Mouse (Mus musculus): ENCODE data around the gene Celf2. TPM values are rescaled to one million over a fixed set of nuclear protein-coding genes. Genes with fewer than 3 reads are reported as not detected.

The Celf2 gene
- polyA plus RNA-seq, 1 experiment, result 40.8 TPM

DNA sequence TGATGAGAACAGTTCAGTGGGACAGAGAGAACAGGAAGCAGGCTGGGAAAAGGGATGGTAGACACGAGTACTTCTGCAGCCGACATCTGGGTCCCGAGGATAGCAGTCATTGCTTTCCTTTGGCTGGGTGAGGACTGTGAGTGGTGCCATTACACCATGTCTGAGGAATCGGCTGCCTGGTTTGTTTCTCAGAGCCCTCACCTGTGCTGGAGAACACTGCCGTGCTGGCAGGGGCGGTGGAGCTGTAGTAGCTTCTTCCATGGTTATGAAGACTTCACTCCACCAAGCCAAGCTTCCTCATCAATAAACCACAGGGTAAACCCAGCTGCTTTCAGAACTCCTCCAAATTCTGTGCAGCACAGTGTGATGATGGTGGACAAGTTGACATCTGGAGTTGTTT is 860.5 kb downstream of the Celf2 start:
- H3K27ac ChIP-seq (ENCODE audit: insufficient read depth, low read length), result no peak overlapping the region
- H3K4me1 ChIP-seq (ENCODE audit: control insufficient read depth, insufficient read depth, insufficient read length), result no peaks in the 10 kb centered on the region
- WGBS, result 84% methylated on average over 6 of the region's 6 CpGs
- H3K36me3 ChIP-seq (ENCODE audit: control insufficient read depth, insufficient read depth, low read length), result 0 out of 2 replicates have a peak, but pooled peaks cover 1% of the 10 kb centered on the region
- no peaks in the 10 kb centered on the region for H3K27me3 ChIP-seq (ENCODE audit: control insufficient read depth, insufficient read depth, low read length)
- no peak for DNase-seq (ENCODE audit: low read depth in 1 of 2, low spot score in 2 of 2)
- TF ChIP-seq CTCF (IDR thresholded peaks at IDR 0.05; ENCODE audit: extremely low read depth, insufficient read depth, insufficient read length, insufficient replicate concordance) (no peak), POLR2A (IDR thresholded peaks at IDR 0.05; ENCODE audit: low read depth, low read length) (no peak)
- H3K4me3 ChIP-seq (ENCODE audit: extremely low read depth, insufficient read depth, insufficient read length), result no peak overlapping the region

DNA sequence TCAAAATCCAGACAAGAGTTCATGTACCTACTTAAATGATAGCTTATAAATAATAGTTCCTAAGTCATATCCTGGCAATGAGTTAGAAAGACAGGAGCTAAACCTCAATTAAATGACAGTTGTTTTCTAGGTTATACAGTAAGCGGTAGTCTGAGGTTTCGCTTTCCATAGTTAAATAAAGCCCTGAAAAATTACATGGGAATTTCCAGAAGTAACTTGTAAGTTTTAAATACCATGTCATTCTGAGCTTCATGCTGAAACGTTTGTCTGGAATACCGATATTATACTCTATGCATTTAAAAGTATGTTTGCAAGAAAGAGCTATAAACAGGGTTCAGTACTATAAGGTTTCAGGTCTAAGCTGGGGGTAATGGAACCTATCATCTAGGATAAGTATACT is 862.3 kb downstream of the Celf2 start:
- Histone ChIP-seq H3K4me1 (ENCODE audit: control insufficient read depth, insufficient read depth, insufficient read length) (peaks cover 1% of the 10 kb centered on the region; the same call in 1 of the 2 replicates), H3K27ac (ENCODE audit: insufficient read depth, low read length) (no peak overlapping the region), H3K36me3 (ENCODE audit: control insufficient read depth, insufficient read depth, low read length) (0 out of 2 replicates have a peak, but pooled peaks cover 1% of the 10 kb centered on the region), H3K27me3 (ENCODE audit: control insufficient read depth, insufficient read depth, low read length) (no peaks in the 10 kb centered on the region), H3K4me3 (ENCODE audit: extremely low read depth, insufficient read depth, insufficient read length) (no peak overlapping the region)
- DNase-seq (ENCODE audit: low read depth in 1 of 2, low spot score in 2 of 2), result no peak
- TF ChIP-seq POLR2A (IDR thresholded peaks at IDR 0.05; ENCODE audit: low read depth, low read length) (no peak), CTCF (IDR thresholded peaks at IDR 0.05; ENCODE audit: extremely low read depth, insufficient read depth, insufficient read length, insufficient replicate concordance) (no peak)
- 78% methylated on average over 4 of the region's 4 CpGs for WGBS

DNA sequence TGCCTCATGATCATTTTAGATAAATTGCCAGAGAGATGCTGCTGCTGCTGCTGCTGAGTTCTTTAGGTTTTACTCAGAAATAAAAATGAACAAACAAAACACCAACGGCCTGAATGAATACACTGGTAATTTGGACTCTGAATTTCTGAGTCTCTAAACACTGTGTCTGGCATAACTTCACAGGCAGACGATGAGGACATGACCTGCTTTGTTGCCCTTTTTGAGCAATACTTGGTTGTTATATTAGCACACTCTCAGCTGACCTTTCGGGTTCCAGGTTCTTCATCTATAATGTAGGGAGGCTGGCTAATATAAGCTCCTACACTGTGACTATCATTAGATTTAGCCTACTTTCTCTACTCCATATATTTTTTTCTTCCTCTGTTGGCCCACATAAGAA is 863.0 kb downstream of the Celf2 start:
- DNase-seq (ENCODE audit: low read depth in 1 of 2, low spot score in 2 of 2), result no peak
- 84% methylated on average over 3 of the region's 3 CpGs for WGBS
- H3K4me1 ChIP-seq (ENCODE audit: control insufficient read depth, insufficient read depth, insufficient read length), result peaks cover 4% of the 10 kb centered on the region; the same call in 1 of the 2 replicates

DNA sequence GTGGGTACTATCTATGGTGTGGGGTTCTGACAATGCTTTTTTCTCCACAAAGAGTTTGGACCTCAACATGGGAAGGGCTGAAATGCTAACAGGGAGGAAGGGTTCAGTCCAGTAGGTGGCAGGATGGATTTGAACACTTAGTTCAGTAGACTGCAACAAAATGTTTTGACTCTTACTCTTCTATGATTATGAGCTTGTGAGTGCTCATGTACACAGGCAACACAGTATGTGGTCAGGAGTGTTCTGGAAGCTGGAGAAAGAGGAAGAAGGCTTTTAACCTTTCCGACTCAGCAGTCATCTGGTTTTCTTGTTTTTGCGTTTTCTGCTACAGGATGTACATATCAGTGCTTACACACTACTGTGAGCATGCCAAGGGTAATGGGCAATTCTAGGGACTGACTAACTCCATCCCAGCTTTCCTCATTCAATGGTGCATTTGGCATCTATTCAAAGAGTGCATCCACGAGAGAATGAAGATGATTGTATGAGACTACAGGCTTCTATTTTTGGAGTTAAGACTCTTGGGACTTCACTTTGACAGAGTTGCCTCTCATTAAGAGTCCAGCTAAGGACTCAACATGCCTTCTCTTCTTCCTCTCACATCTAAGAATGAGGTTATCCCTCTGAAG is 867.0 kb downstream of the Celf2 start:
- no peak for TF ChIP-seq CTCF (IDR thresholded peaks at IDR 0.05; ENCODE audit: extremely low read depth, insufficient read depth, insufficient read length, insufficient replicate concordance)
- no peak for TF ChIP-seq POLR2A (IDR thresholded peaks at IDR 0.05; ENCODE audit: low read depth, low read length)
- peaks cover 4% of the 10 kb centered on the region; the same call in 1 of the 2 replicates for H3K4me1 ChIP-seq (ENCODE audit: control insufficient read depth, insufficient read depth, insufficient read length)
- DNase-seq (ENCODE audit: low read depth in 1 of 2, low spot score in 2 of 2), result peak; percentile 11 to 44
- 0 out of 2 replicates have a peak, but pooled peaks cover 3% of the 10 kb centered on the region for H3K36me3 ChIP-seq (ENCODE audit: control insufficient read depth, insufficient read depth, low read length)
- 18% methylated on average over 3 of the region's 3 CpGs for WGBS
- peak overlapping the region; percentile 45 for H3K27ac ChIP-seq (ENCODE audit: insufficient read depth, low read length)
- no peaks in the 10 kb centered on the region for H3K27me3 ChIP-seq (ENCODE audit: control insufficient read depth, insufficient read depth, low read length)
- H3K4me3 ChIP-seq (ENCODE audit: extremely low read depth, insufficient read depth, insufficient read length), result no peak overlapping the region

More for the DNA sequence above, 863.0 kb downstream of the Celf2 start:
- no peak overlapping the region for H3K4me3 ChIP-seq (ENCODE audit: extremely low read depth, insufficient read depth, insufficient read length)
- H3K36me3 ChIP-seq (ENCODE audit: control insufficient read depth, insufficient read depth, low read length), result 0 out of 2 replicates have a peak, but pooled peaks cover 1% of the 10 kb centered on the region
- H3K27ac ChIP-seq (ENCODE audit: insufficient read depth, low read length), result no peak overlapping the region
- H3K27me3 ChIP-seq (ENCODE audit: control insufficient read depth, insufficient read depth, low read length), result no peaks in the 10 kb centered on the region
- no peak for TF ChIP-seq CTCF (IDR thresholded peaks at IDR 0.05; ENCODE audit: extremely low read depth, insufficient read depth, insufficient read length, insufficient replicate concordance)
- no peak for TF ChIP-seq POLR2A (IDR thresholded peaks at IDR 0.05; ENCODE audit: low read depth, low read length)

- DNase-seq (ENCODE audit: low read depth in 1 of 2, low spot score in 2 of 2), result no peak
- 88% methylated on average over 6 of the region's 6 CpGs for WGBS
- TF ChIP-seq CTCF (IDR thresholded peaks at IDR 0.05; ENCODE audit: extremely low read depth, insufficient read depth, insufficient read length, insufficient replicate concordance), result no peak
- no peak for TF ChIP-seq POLR2A (IDR thresholded peaks at IDR 0.05; ENCODE audit: low read depth, low read length)
- H3K27ac ChIP-seq (ENCODE audit: insufficient read depth, low read length), result no peak overlapping the region
- H3K4me1 ChIP-seq (ENCODE audit: control insufficient read depth, insufficient read depth, insufficient read length), result peaks cover 5% of the 10 kb centered on the region; the same call in 1 of the 2 replicates
- H3K36me3 ChIP-seq (ENCODE audit: control insufficient read depth, insufficient read depth, low read length), result peaks cover 1% of the 10 kb centered on the region; the same call in 1 of the 2 replicates
- H3K4me3 ChIP-seq (ENCODE audit: extremely low read depth, insufficient read depth, insufficient read length), result no peak overlapping the region
- H3K27me3 ChIP-seq (ENCODE audit: control insufficient read depth, insufficient read depth, low read length), result no peaks in the 10 kb centered on the region
These were observed 870.0 kb downstream of the Celf2 start for GRCm38 (mm10) chr2:6639370-6639769.

DNA sequence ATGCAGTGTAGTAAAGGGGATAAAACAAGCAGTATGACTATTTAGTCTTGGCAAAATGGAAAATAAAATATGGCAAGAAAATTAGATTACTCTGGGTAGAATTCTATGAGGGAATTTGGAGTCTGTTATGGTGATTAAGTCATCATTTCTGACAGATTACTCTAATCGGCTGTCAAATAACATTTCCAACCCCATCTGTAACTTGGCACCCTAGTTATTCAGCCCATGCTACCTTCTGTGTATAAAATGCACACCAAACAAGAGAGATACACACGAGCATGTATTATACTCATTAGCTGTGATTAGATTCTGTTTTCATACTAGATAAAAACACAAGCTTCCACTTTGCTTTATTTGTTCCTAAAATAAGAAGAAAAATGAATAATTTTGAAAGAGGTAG is 872.2 kb downstream of the Celf2 start:
- peaks cover 5% of the 10 kb centered on the region; the same call in 1 of the 2 replicates for H3K4me1 ChIP-seq (ENCODE audit: control insufficient read depth, insufficient read depth, insufficient read length)
- 84% methylated on average over 2 of the region's 2 CpGs for WGBS
- no peak for DNase-seq (ENCODE audit: low read depth in 1 of 2, low spot score in 2 of 2)
- H3K4me3 ChIP-seq (ENCODE audit: extremely low read depth, insufficient read depth, insufficient read length), result no peak overlapping the region
- no peak overlapping the region for H3K27ac ChIP-seq (ENCODE audit: insufficient read depth, low read length)
- H3K36me3 ChIP-seq (ENCODE audit: control insufficient read depth, insufficient read depth, low read length), result peaks cover 1% of the 10 kb centered on the region; the same call in 1 of the 2 replicates
- TF ChIP-seq POLR2A (IDR thresholded peaks at IDR 0.05; ENCODE audit: low read depth, low read length) (no peak), CTCF (IDR thresholded peaks at IDR 0.05; ENCODE audit: extremely low read depth, insufficient read depth, insufficient read length, insufficient replicate concordance) (no peak)
- H3K27me3 ChIP-seq (ENCODE audit: control insufficient read depth, insufficient read depth, low read length), result no peaks in the 10 kb centered on the region

DNA sequence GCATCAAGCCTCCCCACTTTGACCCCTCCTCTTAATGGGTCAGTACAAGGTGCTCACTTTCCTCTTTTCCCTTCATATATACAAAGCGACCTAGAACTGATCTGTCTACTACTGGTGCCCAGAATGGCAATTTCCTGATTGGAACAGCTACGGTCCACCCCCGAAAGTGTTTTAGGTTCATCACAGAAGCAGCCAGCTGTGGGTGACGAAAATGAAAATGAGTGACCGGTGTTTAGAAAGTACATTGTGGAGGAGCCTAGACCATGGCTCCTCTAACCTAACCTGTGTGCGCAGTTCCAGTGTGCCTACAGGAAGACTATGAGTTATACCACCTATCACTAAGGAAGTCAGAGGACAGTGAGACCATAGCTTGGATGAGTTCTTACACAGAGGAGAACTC is 874.5 kb downstream of the Celf2 start:
- no peak for TF ChIP-seq POLR2A (IDR thresholded peaks at IDR 0.05; ENCODE audit: low read depth, low read length)
- Histone ChIP-seq H3K27ac (ENCODE audit: insufficient read depth, low read length) (no peak overlapping the region), H3K27me3 (ENCODE audit: control insufficient read depth, insufficient read depth, low read length) (no peaks in the 10 kb centered on the region), H3K4me3 (ENCODE audit: extremely low read depth, insufficient read depth, insufficient read length) (no peak overlapping the region), H3K36me3 (ENCODE audit: control insufficient read depth, insufficient read depth, low read length) (peaks cover 6% of the 10 kb centered on the region; the same call in 1 of the 2 replicates), H3K4me1 (ENCODE audit: control insufficient read depth, insufficient read depth, insufficient read length) (peaks cover 2% of the 10 kb centered on the region; the same call in 1 of the 2 replicates)
- DNase-seq (ENCODE audit: low read depth in 1 of 2, low spot score in 2 of 2), result no peak
- WGBS, result 90% methylated on average over 6 of the region's 6 CpGs
